Mouse (Mus musculus) heart, adult 18-20 months (tissue): ENCODE measurements at regions not wholly inside any gene's neighbourhood (a gene's known extent, or its start where the extent isn't known, plus 50 kb on each side); places are given as distances from the start of the nearest gene placed in this dataset.

Experiments used
- DNase-seq, 2 experiments: peaks; one replicate each; pipeline ENCODE4 v3.0.0; 2021 to 2022; ENCODE audit warnings: mixed read lengths in 1 of 2

GRCm38 (mm10) chr10:54601993-54602392, 525.6 kb upstream of the Man1a start:
- DNase-seq, result no peak

- DNase-seq, result no peak
Observed at GRCm38 (mm10) chr10:54595072-54595471, 518.7 kb upstream of the Man1a start.

- no peak for DNase-seq
Observed at GRCm38 (mm10) chr10:54558636-54559035, 482.2 kb upstream of the Man1a start.

GRCm38 (mm10) chr10:54551734-54552397, 475.5 kb upstream of the Man1a start:
- no peak for DNase-seq

DNA sequence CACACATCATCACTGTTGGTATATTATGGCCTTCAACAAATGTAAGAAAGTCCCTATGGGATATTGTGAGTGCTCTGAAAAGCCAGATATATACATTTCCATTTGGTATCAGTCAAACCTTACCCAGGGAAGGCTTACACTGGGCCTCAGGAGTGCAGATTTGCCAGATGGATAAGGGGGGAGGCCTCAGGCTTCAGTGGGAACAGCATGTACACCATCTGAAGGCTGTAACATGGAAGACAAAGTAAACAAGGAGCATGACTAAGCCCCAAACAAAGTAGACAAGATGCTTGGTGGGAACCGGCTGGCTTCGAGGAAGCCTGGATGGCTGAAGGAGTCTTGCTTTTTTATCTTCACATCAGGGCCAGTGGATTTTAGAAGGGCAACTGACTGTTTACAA, 474.3 kb upstream of the Man1a start:
- DNase-seq, result no peak

DNA sequence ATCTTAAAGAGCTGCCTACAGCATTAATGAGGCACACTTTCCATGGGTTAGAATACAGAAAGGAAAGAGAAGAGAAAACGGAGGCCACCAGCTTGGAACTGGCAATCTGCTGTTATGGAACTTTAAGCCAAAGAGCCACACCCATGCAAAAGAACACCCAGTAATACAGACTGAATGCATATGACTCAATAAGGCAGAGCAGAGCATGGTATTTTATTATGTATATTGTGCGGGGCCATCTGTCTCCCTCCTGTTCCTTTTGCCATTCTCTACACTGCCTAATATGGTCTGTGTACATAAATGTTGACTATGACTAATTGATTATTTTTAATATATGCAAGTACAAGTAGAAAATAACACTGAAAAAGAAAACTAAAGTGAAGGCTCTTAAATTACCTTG, 472.6 kb upstream of the Man1a start:
- DNase-seq, result no peak

- no peak for DNase-seq
Observed at GRCm38 (mm10) chr10:54548526-54548925, 472.1 kb upstream of the Man1a start.

- DNase-seq, result peak; percentile 16 to 33
Observed at GRCm38 (mm10) chr10:54532581-54532980, 456.2 kb upstream of the Man1a start.

- no peak for DNase-seq
Observed at GRCm38 (mm10) chr10:54510776-54511175, 434.4 kb upstream of the Man1a start.

- no peak for DNase-seq
Observed at GRCm38 (mm10) chr10:54509766-54510165, 433.4 kb upstream of the Man1a start.
